Mouse (Mus musculus): ENCODE results near the gene Arl3.

The Arl3 gene

GRCm38 (mm10) chr19:46499836-46500580 is 73.0 kb downstream of the Arl3 start:
- peak; percentile 99 for DNase-seq

GRCm38 (mm10) chr19:46499539-46499835 is 73.5 kb downstream of the Arl3 start:
- DNase-seq, result no peak

GRCm38 (mm10) chr19:46497230-46497629 is 75.8 kb downstream of the Arl3 start:
- DNase-seq, result no peak

GRCm38 (mm10) chr19:46495136-46495535 is 77.9 kb downstream of the Arl3 start:
- DNase-seq, result no peak

- peak; percentile 69 for DNase-seq
Measured at GRCm38 (mm10) chr19:46490634-46491033, 82.4 kb downstream of the Arl3 start.

GRCm38 (mm10) chr19:46489448-46489847 is 83.5 kb downstream of the Arl3 start:
- DNase-seq, result no peak

DNA sequence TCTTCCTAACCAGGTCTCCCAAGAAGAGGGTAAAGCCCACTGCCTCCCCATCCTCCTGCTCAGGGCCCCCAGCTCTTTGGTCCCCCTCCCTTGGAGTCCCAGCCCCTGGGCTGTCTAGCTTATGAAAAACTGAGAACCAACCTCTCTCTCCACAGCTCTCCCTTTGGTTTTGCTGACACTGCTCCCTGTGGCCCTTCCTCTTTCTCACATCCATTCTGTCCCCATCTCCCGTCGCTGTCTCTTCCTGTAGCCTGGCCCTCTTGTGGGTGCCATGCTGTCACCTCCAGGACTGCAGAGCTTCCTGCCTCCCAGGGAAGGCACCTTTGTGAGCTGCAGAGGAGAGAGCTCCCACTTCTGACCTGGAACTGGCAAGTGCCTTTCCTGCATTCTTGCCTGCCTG is 86.3 kb downstream of the Arl3 start:
- DNase-seq, result no peak

DNA sequence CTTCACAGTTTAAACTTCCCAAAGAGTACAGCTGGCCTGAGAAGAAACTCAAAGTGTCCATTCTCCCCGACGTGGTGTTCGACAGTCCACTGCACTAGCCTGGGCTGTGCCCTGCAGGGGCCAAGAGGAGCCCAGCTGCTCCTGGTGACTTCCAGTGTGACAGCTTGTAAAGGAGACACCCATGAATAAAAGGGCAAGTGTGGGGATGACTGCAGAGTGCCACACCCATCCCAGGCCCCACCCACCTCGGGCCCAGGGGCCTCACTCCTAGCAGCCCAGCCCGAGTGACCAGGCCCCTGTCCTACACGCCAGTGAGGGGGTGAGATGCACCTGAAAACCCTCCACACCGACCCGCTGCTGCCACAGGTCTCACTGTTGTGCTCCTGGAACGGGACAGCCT is 87.2 kb downstream of the Arl3 start:
- peak; percentile 18 for DNase-seq

- peak; percentile 87 for DNase-seq
Measured at GRCm38 (mm10) chr19:46484518-46484917, 88.5 kb downstream of the Arl3 start.

- DNase-seq, result peak; percentile 61
Measured at GRCm38 (mm10) chr19:46483701-46484328, 89.2 kb downstream of the Arl3 start.

- DNase-seq, result peak; percentile 48
Measured at GRCm38 (mm10) chr19:46482896-46483516, 90.0 kb downstream of the Arl3 start.

DNA sequence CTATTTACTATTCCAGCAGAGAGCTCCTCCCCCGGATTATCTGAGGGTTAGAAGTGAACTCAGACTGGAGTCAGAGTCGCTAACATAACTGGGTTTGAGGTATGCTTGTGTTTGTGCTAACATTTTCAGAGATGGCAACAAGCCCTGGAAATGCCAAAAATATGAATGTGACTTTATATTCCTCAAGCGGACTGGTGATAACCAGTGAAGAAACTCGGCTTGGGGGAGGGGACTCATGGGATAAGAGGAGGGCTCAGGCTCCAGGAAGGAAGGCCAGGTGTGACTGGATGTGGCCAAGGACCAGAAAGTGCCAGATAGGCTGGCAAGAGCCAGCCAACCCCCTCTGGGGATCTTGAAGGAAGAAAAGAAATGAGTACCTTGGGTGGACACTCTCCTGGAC is 91.2 kb downstream of the Arl3 start:
- DNase-seq, result no peak

GRCm38 (mm10) chr19:46481352-46481751 is 91.6 kb downstream of the Arl3 start:
- DNase-seq, result no peak
